Mouse (Mus musculus): ENCODE results near the gene Gm17428. TPM values are rescaled to one million over a fixed set of nuclear protein-coding genes. Genes with fewer than 3 reads are reported as not detected.

The Gm17428 gene
- not detected in 2 replicates for polyA plus RNA-seq (2016; fragmentation: Nextera tagmentation; extraction: Ambion mirVana)

DNA sequence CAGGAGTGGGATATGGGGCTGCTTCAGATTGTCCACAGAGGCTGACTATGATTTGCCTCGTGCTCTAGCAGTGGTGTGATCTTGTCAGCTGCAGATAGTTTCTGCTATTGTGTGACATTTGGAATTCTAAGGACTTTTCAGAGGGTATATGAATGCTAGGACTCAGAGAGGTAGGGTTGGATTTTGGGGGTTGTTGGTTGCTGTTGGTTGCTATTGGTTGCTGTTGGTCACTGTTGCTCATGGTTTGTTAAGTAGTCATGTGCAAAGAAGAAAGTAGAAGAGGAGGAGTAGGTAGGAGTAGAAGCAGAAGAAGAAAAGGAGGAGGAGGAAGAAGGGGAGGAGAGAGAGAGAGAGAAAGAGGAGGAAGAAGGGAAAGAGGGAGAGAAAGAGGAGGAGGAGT lies at the start of gene Gm17428:
Gene Gm17428 (plus strand): TSS at position 301 of the 400 bp plus-strand sequence.
- no peak within 1 kb of the TSS for H3K4me3 ChIP-seq (replicated peaks)
- no peak within 1 kb of the TSS for H3K4me2 ChIP-seq
- 66% methylated on average over 1 of the region's 1 CpGs for WGBS
- H3K4me1 ChIP-seq: peaks cover 10% of the 10 kb centered on the region
- H3K9me3 ChIP-seq: no peaks in the 10 kb centered on the region
- no peak within 1 kb of the TSS for H3K9ac ChIP-seq
- no peaks in the 10 kb centered on the region for H3K36me3 ChIP-seq (replicated peaks)
- H3K27ac ChIP-seq: no peak within 1 kb of the TSS
- ATAC-seq (ENCODE audit: low FRiP score): no peak
- H3K27me3 ChIP-seq: 0 out of 2 replicates have a peak, but pooled peaks cover 6% of the 10 kb centered on the region

DNA sequence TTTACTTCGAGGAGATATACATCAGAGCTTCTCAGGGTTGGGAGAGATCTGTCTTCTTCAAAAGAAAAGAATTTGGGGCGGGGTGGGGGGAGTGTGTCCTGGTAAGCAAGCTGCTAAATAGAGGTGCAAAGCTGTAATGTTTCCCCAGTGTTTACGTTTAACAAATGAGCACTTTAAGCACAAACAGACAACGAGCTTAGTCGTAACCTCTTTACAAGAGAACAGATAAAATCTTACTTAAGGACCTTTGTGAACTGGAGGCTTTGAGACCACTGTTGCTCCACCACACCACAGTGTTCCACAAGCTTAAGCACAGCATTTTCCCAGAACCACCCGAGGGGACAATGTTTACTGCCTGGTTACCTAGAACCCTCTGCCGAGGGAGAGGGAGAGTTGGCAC lies 49.4 kb upstream of the Gm17428 start:
- no peak for ATAC-seq (ENCODE audit: low FRiP score)
- 12% methylated on average over 7 of the region's 7 CpGs for WGBS
- H3K36me3 ChIP-seq (replicated peaks): peaks cover 6% of the 10 kb centered on the region
- H3K4me2 ChIP-seq: peak overlapping the region; percentile 81
- H3K27me3 ChIP-seq: 0 out of 2 replicates have a peak, but pooled peaks cover 3% of the 10 kb centered on the region
- H3K27ac ChIP-seq: peak overlapping the region; percentile 98
- peak overlapping the region; percentile 52 for H3K4me3 ChIP-seq (replicated peaks)
- H3K9ac ChIP-seq: peak overlapping the region; percentile 85
- H3K9me3 ChIP-seq: no peaks in the 10 kb centered on the region
- H3K4me1 ChIP-seq: peaks cover 46% of the 10 kb centered on the region

DNA sequence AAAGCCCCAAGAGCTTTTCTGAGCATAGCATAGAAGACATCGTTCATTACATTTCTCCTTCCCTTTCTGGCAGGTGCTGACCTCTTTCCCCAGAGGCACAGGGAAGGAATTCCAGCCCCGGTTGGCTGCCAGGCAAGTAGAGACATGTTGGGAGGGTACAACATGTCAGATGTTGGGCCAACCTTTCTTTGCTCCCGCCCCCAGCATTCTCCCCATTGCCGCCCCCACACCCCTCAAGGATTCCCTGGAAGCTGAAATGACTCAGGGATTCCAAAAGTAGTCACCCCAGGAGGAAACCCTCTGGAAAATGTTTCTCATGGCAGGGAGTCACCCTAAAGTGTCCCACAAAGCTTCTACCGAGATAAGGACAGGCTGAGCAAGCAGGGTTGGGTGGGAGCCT lies 46.9 kb upstream of the Gm17428 start:
- 0 out of 2 replicates have a peak overlapping the region, but pooled peaks have one; percentile 25 for H3K27ac ChIP-seq
- WGBS: 90% methylated on average over 5 of the region's 5 CpGs
- no peak overlapping the region for H3K9ac ChIP-seq

DNA sequence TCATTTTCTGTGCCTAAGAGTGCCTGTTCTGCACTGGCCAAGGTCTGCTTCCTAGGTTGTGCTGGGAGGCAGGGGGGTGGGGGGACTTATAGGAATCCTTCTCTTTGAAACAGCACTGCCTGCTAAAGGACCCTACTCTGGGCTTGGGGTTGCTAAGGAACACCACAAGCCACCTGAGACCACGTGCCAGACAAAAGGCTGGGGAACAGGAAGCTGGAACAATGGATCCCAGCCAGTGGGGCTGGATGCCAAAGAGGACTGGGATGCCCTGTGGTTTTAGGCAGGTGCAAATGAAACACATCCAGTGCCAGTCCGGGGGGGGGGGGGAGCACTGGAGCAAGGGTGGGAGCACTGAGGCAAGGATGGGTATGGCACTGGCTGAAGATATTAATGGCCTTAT lies 46.3 kb upstream of the Gm17428 start:
- H3K4me3 ChIP-seq (replicated peaks): no peak overlapping the region
- H3K4me1 ChIP-seq: peaks cover 31% of the 10 kb centered on the region
- H3K4me2 ChIP-seq: no peak overlapping the region
- 0 out of 2 replicates have a peak, but pooled peaks cover 3% of the 10 kb centered on the region for H3K27me3 ChIP-seq
- H3K36me3 ChIP-seq (replicated peaks): no peaks in the 10 kb centered on the region
- H3K27ac ChIP-seq: 0 out of 2 replicates have a peak overlapping the region, but pooled peaks have one; percentile 25
- WGBS: 25% methylated on average over 2 of the region's 2 CpGs
- no peak for ATAC-seq (ENCODE audit: low FRiP score)
- H3K9me3 ChIP-seq: no peaks in the 10 kb centered on the region
- H3K9ac ChIP-seq: no peak overlapping the region

More for the DNA sequence above, 46.9 kb upstream of the Gm17428 start:
- H3K4me3 ChIP-seq (replicated peaks): no peak overlapping the region
- H3K9me3 ChIP-seq: no peaks in the 10 kb centered on the region
- H3K4me1 ChIP-seq: peaks cover 38% of the 10 kb centered on the region
- H3K4me2 ChIP-seq: no peak overlapping the region
- no peaks in the 10 kb centered on the region for H3K36me3 ChIP-seq (replicated peaks)
- ATAC-seq (ENCODE audit: low FRiP score): no peak
- 0 out of 2 replicates have a peak, but pooled peaks cover 3% of the 10 kb centered on the region for H3K27me3 ChIP-seq

GRCm38 (mm10) chr14:54932645-54933150 lies 44.0 kb upstream of the Gm17428 start, which contains the start of gene Il25:
Il25 (plus strand) TSS chr14:54932695.
- Histone ChIP-seq H3K4me2 (no peak within 1 kb of the TSS), H3K4me3 (replicated peaks) (no peak within 1 kb of the TSS), H3K9ac (no peak within 1 kb of the TSS), H3K9me3 (no peaks in the 10 kb centered on the region), H3K27ac (no peak within 1 kb of the TSS), H3K4me1 (peaks cover 14% of the 10 kb centered on the region), H3K36me3 (replicated peaks) (no peaks in the 10 kb centered on the region), H3K27me3 (0 out of 2 replicates have a peak, but pooled peaks cover 3% of the 10 kb centered on the region)
- ATAC-seq (ENCODE audit: low FRiP score): no peak
- 41% methylated on average over 6 of the region's 6 CpGs for WGBS

DNA sequence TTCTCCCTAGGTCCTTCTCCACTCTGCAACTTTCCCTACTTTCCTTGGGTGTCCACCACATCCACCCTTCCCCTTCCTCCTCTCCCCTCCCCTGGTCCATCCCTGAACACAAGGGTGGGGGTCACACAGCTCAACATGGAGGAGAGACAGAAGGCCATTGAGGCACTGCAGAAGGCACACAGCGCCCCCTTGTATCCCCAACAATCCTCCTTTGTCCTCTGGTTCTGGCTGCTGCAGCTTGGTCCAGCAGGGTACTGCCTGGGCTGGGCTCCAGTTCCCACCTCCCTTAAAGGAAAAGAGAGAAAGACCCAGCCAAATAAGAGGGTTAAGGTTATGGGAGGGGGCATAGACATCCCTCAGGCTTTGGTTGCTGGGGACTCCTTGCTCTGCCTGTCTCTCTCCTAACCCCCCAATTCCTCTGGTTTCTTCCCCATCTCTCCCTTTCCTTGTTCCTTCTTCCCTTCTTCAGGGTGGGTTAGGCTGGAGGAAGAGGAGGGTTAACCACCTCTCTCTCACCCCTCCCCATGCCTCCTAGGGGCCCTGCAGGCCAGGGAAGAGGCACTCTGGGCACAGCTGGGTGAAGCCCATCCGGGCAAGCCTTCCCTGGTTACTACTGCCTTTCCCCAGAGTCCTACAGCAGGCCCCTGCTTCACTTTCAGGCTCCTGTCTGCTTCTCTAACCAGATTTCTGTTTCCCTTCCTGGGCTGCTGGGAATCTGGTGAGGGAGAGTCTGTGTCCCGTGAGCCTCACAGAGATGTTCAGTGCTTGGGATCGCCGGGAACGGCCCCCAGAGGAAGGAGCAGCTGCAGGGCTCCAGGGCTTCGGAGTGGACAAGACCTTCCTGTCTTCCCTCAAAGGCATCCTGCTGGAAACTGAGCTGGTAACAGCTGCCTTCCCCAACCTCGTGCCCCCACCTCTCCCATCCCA lies 40.6 kb upstream of the Gm17428 start, which contains the start of gene Cmtm5:
Gene Cmtm5 (plus strand): TSS at position 358 of the 927 bp plus-strand sequence.
- WGBS: 46% methylated on average over 8 of the region's 8 CpGs
- no peak for ATAC-seq (ENCODE audit: low FRiP score)
- H3K27me3 ChIP-seq: no peaks in the 10 kb centered on the region
- H3K9me3 ChIP-seq: no peaks in the 10 kb centered on the region
- H3K4me3 ChIP-seq (replicated peaks): no peak within 1 kb of the TSS
- H3K36me3 ChIP-seq (replicated peaks): no peaks in the 10 kb centered on the region
- H3K27ac ChIP-seq: 0 out of 2 replicates have a peak within 1 kb of the TSS, but pooled peaks have one; percentile 10
- H3K9ac ChIP-seq: no peak within 1 kb of the TSS
- peaks cover 5% of the 10 kb centered on the region; the same call in 1 of the 2 replicates for H3K4me1 ChIP-seq
- no peak within 1 kb of the TSS for H3K4me2 ChIP-seq

GRCm38 (mm10) chr14:54936831-54937160 lies 39.9 kb upstream of the Gm17428 start:
- Histone ChIP-seq H3K9me3 (no peaks in the 10 kb centered on the region), H3K9ac (no peak overlapping the region), H3K4me3 (replicated peaks) (no peak overlapping the region), H3K36me3 (replicated peaks) (no peaks in the 10 kb centered on the region), H3K27ac (no peak overlapping the region), H3K4me1 (peaks cover 5% of the 10 kb centered on the region; the same call in 1 of the 2 replicates), H3K27me3 (no peaks in the 10 kb centered on the region), H3K4me2 (no peak overlapping the region)
- 64% methylated on average over 6 of the region's 6 CpGs for WGBS
- ATAC-seq (ENCODE audit: low FRiP score): no peak

GRCm38 (mm10) chr14:54937361-54938182 lies 39.2 kb upstream of the Gm17428 start:
- whole genome bisulfite sequencing: 91% methylated on average over 16 of the region's 16 CpGs
- H3K4me1 ChIP-seq: peaks cover 4% of the 10 kb centered on the region; the same call in 1 of the 2 replicates

GRCm38 (mm10) chr14:54938431-54939219 lies 38.1 kb upstream of the Gm17428 start:
- Histone ChIP-seq H3K4me3 (replicated peaks) (no peak overlapping the region), H3K27ac (no peak overlapping the region), H3K9ac (no peak overlapping the region), H3K27me3 (no peaks in the 10 kb centered on the region), H3K4me1 (no peaks in the 10 kb centered on the region; the same call in 1 of the 2 replicates), H3K4me2 (no peak overlapping the region), H3K36me3 (replicated peaks) (no peaks in the 10 kb centered on the region), H3K9me3 (no peaks in the 10 kb centered on the region)
- 83% methylated on average over 15 of the region's 15 CpGs for WGBS
- no peak for ATAC-seq (ENCODE audit: low FRiP score)

More at GRCm38 (mm10) chr14:54937361-54938182, 39.2 kb upstream of the Gm17428 start:
- Histone ChIP-seq H3K27ac (no peak overlapping the region), H3K9me3 (no peaks in the 10 kb centered on the region), H3K27me3 (no peaks in the 10 kb centered on the region), H3K36me3 (replicated peaks) (no peaks in the 10 kb centered on the region), H3K9ac (no peak overlapping the region), H3K4me3 (replicated peaks) (no peak overlapping the region), H3K4me2 (no peak overlapping the region)
- ATAC-seq (ENCODE audit: low FRiP score): no peak

- ATAC-seq (ENCODE audit: low FRiP score): no peak
- no peak overlapping the region for H3K4me2 ChIP-seq
These were observed 37.1 kb upstream of the Gm17428 start for GRCm38 (mm10) chr14:54939434-54940175.

GRCm38 (mm10) chr14:54940176-54940530 lies 36.6 kb upstream of the Gm17428 start:
- Histone ChIP-seq H3K9me3 (no peaks in the 10 kb centered on the region), H3K4me2 (no peak overlapping the region), H3K4me1 (no peaks in the 10 kb centered on the region; the same call in 1 of the 2 replicates), H3K9ac (no peak overlapping the region), H3K27ac (no peak overlapping the region), H3K27me3 (no peaks in the 10 kb centered on the region), H3K4me3 (replicated peaks) (no peak overlapping the region), H3K36me3 (replicated peaks) (no peaks in the 10 kb centered on the region)
- WGBS: 87% methylated on average over 3 of the region's 3 CpGs
- ATAC-seq (ENCODE audit: low FRiP score): no peak

More at GRCm38 (mm10) chr14:54939434-54940175, 37.1 kb upstream of the Gm17428 start:
- no peaks in the 10 kb centered on the region for H3K27me3 ChIP-seq
- H3K27ac ChIP-seq: no peak overlapping the region
- no peaks in the 10 kb centered on the region for H3K36me3 ChIP-seq (replicated peaks)
- no peak overlapping the region for H3K9ac ChIP-seq
- no peaks in the 10 kb centered on the region; the same call in 1 of the 2 replicates for H3K4me1 ChIP-seq
- WGBS: 51% methylated on average over 12 of the region's 12 CpGs
- H3K9me3 ChIP-seq: no peaks in the 10 kb centered on the region
- H3K4me3 ChIP-seq (replicated peaks): no peak overlapping the region

Data from forebrain, embryonic 12.5 days (tissue).